Mouse (Mus musculus): ENCODE results near the gene Sorcs2.

DNA sequence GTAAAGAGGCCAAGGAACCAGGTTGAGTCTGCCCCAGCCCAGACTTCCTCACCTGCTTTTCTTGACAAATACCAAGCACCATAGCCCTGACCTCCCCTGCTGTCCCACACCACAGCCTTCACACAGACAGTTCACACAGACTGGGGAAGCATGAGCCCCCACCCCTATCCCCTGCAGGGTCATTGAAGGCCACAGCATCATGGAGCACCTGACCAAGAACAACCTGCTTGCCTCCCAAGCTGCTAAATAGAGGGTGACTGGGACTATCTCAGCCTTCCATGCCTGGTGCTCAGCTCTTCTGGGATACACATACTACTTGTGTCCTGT, 356.7 kb downstream of the Sorcs2 start:
- TF ChIP-seq CTCF (IDR thresholded peaks at IDR 0.05; ENCODE audit: borderline replicate concordance, control insufficient read depth, extremely low read depth, insufficient read depth, low read length, poor library complexity) (no peak), POLR2A (IDR thresholded peaks at IDR 0.05; ENCODE audit: control insufficient read depth, extremely low read depth, insufficient read depth, low read length, poor library complexity) (no peak)

Measured in thymus, adult 2 months (tissue).